Mouse (Mus musculus) ES-CJ7 (cell line): ENCODE data around the gene Dock1.

Source experiments
- DNase-seq: peaks from one replicate; pipeline ENCODE4 v3.0.0; 2011; ENCODE audit warnings: low read depth, low spot score

Gene Dock1

DNA sequence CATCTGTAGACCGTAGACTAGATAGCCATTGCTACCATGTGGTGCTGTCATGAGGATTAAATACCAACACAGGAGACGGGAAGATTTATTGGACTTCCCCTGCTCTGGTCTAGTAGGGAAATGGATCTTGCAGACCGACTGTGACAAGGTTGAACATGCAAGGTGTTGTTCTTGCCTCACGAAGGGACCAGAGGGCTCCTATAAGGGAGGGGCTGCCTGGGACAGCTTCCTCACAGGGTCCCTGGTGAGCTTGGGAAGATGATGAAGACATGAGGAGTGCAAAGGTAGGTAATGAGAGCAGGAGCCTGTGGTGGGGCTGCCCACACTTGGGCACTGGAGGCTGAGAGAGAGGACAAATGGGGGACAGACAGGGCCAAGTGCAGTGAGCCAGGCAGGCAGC lies 25.0 kb downstream of the Dock1 start:
- DNase-seq = no peak

DNA sequence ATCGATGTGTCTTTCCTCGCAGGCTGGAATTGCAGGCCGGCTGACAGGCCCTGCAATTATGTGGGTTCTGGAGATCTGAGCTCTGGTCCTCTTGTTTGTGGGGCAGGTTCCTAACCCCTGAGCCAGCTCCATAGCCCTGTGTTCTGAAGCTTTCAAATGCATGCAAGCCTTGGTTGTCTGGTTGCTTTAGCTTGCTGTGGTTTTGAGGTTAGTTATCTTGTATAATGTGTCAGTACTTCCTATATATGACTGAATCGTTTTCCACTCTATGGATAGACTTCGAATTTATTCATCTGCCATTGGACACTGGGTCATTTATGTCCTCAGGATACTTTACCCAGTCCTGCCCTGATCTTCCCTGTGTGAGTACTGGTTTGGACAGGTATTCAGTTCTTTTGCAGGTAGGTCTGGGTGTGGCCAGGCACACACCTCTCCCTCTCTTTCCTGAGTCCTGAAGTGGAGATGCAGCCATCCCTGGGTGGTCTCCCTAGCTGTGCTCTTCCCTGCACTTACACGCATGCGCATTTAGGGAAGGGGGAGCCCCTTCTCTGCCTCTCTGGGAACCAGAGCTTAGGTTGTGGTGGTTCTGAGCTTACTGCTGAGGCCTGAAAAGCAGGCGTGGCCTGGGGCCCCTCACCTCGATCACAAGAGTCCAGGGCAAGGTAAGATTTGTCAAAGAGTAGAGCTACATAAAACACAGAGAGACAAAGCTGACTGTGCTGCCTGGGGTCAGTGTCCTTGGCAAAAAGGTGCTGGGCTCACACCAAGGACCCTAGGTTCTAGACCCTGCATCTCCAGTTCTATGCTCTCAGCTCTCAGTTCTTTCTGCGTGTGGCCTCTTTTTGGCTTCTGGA lies 25.9 kb downstream of the Dock1 start:
- DNase-seq = peak; percentile 42

- peak; percentile 69 for DNase-seq
Measured at GRCm38 (mm10) chr7:134697479-134697878, 27.0 kb downstream of the Dock1 start.

DNA sequence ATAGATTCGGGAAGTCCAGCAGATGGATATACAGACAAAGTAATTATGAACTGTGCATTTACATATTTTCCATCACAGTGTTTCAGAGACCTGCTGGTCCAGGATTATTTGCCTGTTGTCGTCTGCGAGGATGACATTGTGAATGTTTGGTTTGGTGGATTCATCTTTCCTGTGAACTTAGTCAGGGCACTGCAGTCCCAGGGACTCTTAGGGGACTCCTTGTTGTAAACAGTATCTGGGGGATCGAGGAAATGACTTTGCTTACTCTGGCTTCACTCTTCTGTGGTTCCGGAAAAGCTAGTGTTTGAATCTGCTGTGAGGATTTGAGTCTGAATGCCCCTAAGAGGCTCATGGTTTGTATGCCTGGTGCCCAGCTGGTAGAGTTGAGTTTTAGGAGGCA lies 27.8 kb downstream of the Dock1 start:
- DNase-seq = no peak

GRCm38 (mm10) chr7:134700001-134700400 lies 29.5 kb downstream of the Dock1 start:
- peak; percentile 77 for DNase-seq

GRCm38 (mm10) chr7:134702481-134702880 lies 32.0 kb downstream of the Dock1 start:
- DNase-seq = no peak

DNA sequence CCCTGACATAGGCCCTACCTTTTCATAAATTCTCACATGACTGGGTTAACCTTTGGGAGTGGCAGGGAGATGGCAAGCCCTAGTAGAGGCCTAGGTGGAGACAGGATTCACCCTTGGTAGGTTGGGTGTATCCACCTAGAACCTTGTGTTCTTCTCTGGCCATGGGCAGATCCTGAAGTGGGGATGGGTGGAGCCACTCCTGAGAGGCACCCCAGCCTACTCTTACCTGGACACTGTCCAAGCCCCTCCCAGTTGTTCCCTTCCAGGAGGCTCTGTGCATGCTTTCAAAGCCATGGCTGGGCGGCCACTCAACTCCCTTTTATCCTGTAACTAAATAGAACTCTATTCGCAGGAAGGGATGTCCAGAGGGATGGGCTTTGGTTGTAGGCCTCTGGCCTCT lies 33.2 kb downstream of the Dock1 start:
- DNase-seq = no peak

GRCm38 (mm10) chr7:134709226-134709853 lies 38.9 kb downstream of the Dock1 start:
- DNase-seq = no peak

DNA sequence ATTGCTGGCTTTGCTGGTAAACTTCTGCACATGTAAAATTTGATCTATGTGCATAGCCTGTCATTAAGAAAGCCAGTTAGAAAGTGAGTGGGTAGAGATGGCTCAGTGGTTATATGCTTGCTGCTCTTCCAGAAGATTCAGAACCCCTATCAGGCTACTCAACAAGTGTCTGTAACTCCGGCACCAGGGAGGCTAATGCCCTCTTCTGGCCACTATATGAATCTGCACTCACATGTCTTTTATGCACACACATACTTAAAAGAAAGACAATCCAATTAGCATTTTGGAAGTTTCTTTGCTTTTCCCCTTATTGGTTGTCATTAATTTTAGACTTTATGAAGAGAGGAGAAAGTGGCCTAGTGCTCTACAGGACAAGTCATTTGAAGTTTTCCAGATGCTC lies 41.1 kb downstream of the Dock1 start:
- peak; percentile 22 for DNase-seq

DNA sequence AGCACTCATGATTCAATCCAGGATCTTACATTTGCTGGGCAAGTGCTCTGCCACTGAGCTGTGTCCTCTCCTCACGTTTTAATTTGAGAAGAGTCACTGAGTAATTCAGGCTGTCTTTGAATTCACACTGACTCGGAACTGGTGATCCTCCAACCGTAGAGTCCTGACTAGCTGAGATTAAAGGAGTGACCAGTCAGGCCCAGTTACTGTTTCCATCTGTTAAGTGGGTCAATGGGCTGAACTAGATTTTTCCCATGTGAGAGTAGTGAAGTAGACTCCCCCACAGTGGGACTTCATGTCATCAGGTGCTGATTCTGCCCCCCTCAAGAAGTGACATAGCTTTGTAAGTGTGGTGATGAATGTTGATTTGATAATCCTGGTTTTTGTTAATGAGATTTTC lies 49.0 kb downstream of the Dock1 start:
- no peak for DNase-seq

- DNase-seq = no peak
Measured at GRCm38 (mm10) chr7:134722361-134722760, 51.9 kb downstream of the Dock1 start.

GRCm38 (mm10) chr7:134722955-134723354 lies 52.5 kb downstream of the Dock1 start:
- DNase-seq = no peak

GRCm38 (mm10) chr7:134723509-134723908 lies 53.1 kb downstream of the Dock1 start:
- DNase-seq = no peak

GRCm38 (mm10) chr7:134724841-134725240 lies 54.4 kb downstream of the Dock1 start:
- no peak for DNase-seq

- DNase-seq = peak; percentile 13
Measured at GRCm38 (mm10) chr7:134725551-134726529, 55.4 kb downstream of the Dock1 start.

GRCm38 (mm10) chr7:134726530-134727258 lies 56.2 kb downstream of the Dock1 start:
- no peak for DNase-seq

GRCm38 (mm10) chr7:134729348-134729747 lies 58.9 kb downstream of the Dock1 start:
- no peak for DNase-seq

- no peak for DNase-seq
Measured at GRCm38 (mm10) chr7:134730406-134731126, 60.1 kb downstream of the Dock1 start.

DNA sequence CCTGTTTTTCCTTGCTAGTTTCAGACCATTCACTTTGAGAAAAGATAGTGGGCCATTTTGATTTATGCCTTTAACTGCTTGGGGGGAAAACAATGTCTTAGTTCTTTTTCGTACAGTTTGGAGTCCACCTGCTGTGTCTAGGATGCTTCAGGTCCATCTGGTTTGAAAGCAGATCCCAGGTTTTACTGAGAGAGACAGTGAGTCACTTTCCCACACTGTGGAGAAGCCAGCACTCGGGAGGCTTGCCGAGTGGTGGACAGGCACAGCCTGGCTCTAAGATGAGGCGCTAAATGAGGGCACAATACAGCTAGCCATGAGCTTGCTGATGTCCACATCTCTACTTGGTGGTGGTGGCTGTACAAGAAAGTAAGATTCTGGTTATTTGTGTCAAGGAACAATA lies 76.6 kb downstream of the Dock1 start:
- DNase-seq = no peak

- no peak for DNase-seq
Measured at GRCm38 (mm10) chr7:134748376-134748775, 77.9 kb downstream of the Dock1 start.

DNA sequence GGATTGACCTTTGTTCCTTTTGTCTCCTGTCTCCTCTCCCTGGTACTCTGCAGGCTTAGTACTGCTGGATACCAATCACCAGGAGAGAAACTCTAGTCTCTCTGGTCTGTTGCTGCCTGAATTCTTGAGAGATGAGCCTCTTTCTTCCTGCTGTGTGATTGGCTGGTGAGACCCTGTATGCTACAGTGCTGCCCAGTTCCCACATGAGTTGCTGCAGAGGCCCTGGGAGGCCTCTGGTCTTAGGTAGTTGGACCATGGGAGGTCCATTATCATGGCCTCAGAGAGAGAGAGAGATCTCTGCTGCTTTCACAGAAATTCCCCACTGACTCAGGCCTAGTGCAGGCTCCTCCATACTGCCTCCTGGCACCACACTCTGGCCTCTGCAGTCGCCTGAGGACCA lies 79.2 kb downstream of the Dock1 start:
- no peak for DNase-seq
